In the genomic region with DNA sequence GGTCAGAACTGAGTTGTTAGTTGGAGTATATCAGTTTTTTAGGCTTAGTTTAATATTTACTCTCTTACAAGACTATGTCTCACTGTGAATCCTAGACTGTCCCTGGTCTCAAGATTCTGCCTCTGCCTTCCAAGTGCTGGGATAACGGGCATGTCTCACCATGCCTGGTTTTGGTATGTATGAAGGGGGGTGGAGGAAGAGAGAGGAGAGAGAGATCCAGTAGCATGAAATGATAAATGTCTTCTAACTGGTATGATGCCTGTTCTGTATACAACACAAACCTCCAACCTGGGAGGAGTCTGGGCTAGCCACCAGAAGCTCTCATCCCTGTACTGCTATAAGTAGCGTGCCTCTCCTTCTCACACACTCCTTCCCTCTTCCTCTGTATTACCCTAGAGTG, we compare ENCODE assay signal across 14 mouse cellular contexts.
"Had no signal": no experiment of that assay in that cellular context is flagged by ENCODE, and none has a peak within 500 bp of the region (broad histone marks: within the 10 kb centered on the region; RNA-seq: fewer than 3 reads in every experiment).

No protein-coding gene starts in this region.

- H3K27ac ChIP-seq: liver, embryonic 13.5 days; stomach, embryonic 15.5 days had no signal

- H3K9me3 ChIP-seq: liver, embryonic 13.5 days; stomach, embryonic 15.5 days had no signal

- DNase-seq: kidney, adult 18-20 months; kidney, adult 9 months; kidney, postnatal 14 days; kidney, postnatal 4 days; liver, embryonic 13.5 days; lung, adult 2 months; lung, postnatal 14 days; lung, postnatal 4 days; midbrain, embryonic 14.5 days; right cerebral cortex, postnatal 4 days; thymus, adult 2 months; thymus, postnatal 14 days had no signal

- H3K4me1 ChIP-seq: stomach, embryonic 15.5 days had no signal

- H3K4me2 ChIP-seq: liver, embryonic 13.5 days; midbrain, embryonic 11.5 days; stomach, embryonic 15.5 days had no signal

- H3K27me3 ChIP-seq: liver, embryonic 13.5 days; stomach, embryonic 15.5 days had no signal

- H3K4me3 ChIP-seq: liver, embryonic 13.5 days; stomach, embryonic 15.5 days had no signal

- H3K9ac ChIP-seq: liver, embryonic 13.5 days; stomach, embryonic 15.5 days had no signal
